Mouse (Mus musculus): ENCODE data around the gene Alg13.

Alg13 gene

GRCm38 (mm10) chrX:144317548-144318163, at the start of gene Alg13:
TSS of gene Alg13 (plus strand) at chrX:144317804.
- DNase-seq: peak; percentile 85 to 90

- DNase-seq: no peak
Observed at GRCm38 (mm10) chrX:144268606-144269005, 49.0 kb upstream of the Alg13 start.

- no peak for DNase-seq
Observed at GRCm38 (mm10) chrX:144301476-144301875, 16.1 kb upstream of the Alg13 start.

GRCm38 (mm10) chrX:144305659-144306058, 11.9 kb upstream of the Alg13 start:
- no peak for DNase-seq

- no peak for DNase-seq
Observed at GRCm38 (mm10) chrX:144314041-144314440, 3.6 kb upstream of the Alg13 start.

GRCm38 (mm10) chrX:144315028-144315427, 2.6 kb upstream of the Alg13 start:
- no peak for DNase-seq

- no peak for DNase-seq
Observed at GRCm38 (mm10) chrX:144316004-144316403, 1.6 kb upstream of the Alg13 start.

- DNase-seq: peak in 1 of 2 experiments; percentile 7
Observed at GRCm38 (mm10) chrX:144318164-144318979, 768 bp downstream of the Alg13 start.

GRCm38 (mm10) chrX:144319366-144319765, 1.8 kb downstream of the Alg13 start:
- DNase-seq: peak in 1 of 2 experiments; percentile 2

GRCm38 (mm10) chrX:144325375-144325774, 7.8 kb downstream of the Alg13 start:
- DNase-seq: no peak

- no peak for DNase-seq
Observed at GRCm38 (mm10) chrX:144335332-144336015, 17.9 kb downstream of the Alg13 start.

- no peak for DNase-seq
Observed at GRCm38 (mm10) chrX:144337938-144338337, 20.3 kb downstream of the Alg13 start.

- no peak for DNase-seq
Observed at GRCm38 (mm10) chrX:144338355-144338754, 20.8 kb downstream of the Alg13 start.

GRCm38 (mm10) chrX:144374196-144374595, 56.6 kb downstream of the Alg13 start:
- no peak for DNase-seq

GRCm38 (mm10) chrX:144403526-144403925, 85.9 kb downstream of the Alg13 start:
- peak; percentile 67 to 68 for DNase-seq

- DNase-seq: no peak
Observed at GRCm38 (mm10) chrX:144408036-144408435, 90.4 kb downstream of the Alg13 start.

GRCm38 (mm10) chrX:144420259-144420658, 102.7 kb downstream of the Alg13 start:
- no peak for DNase-seq

- no peak for DNase-seq
Observed at GRCm38 (mm10) chrX:144421091-144421490, 103.5 kb downstream of the Alg13 start.

GRCm38 (mm10) chrX:144423848-144424247, 106.2 kb downstream of the Alg13 start:
- DNase-seq: no peak
